Mouse (Mus musculus) E14TG2a.4 (cell line): Measurements from ENCODE around the gene Tcte2.

Source experiments
- CTCF ChIP-seq: conservative IDR thresholded peaks from 2 replicates; pipeline ENCODE4 v1.5.1; 2014; ENCODE audit warnings: low read length
- NANOG ChIP-seq: IDR thresholded peaks from 2 replicates; pipeline ENCODE4 v1.6.1; 2014; ENCODE audit warnings: borderline replicate concordance, low read length, mixed read lengths
- POU5F1 ChIP-seq: IDR thresholded peaks from 2 replicates; pipeline ENCODE4 v1.6.1; 2014; ENCODE audit warnings: low read length, borderline replicate concordance

GRCm38 (mm10) chr17:13802836-13803408, 41.3 kb upstream of the Tcte2 start:
- no peak for TF ChIP-seq CTCF
- no peak for TF ChIP-seq POU5F1
- TF ChIP-seq NANOG = no peak
